Mouse (Mus musculus): ENCODE measurements around the gene Gtpbp3. TPM values are rescaled to one million over a fixed set of nuclear protein-coding genes. Genes with fewer than 3 reads are reported as not detected.
A peak's percentile ranks its signal among the peaks of the same experiment; 100 is the strongest.

The Gtpbp3 gene
- polyA plus RNA-seq, 1 experiment from 2014 or later: 8.3 TPM

DNA sequence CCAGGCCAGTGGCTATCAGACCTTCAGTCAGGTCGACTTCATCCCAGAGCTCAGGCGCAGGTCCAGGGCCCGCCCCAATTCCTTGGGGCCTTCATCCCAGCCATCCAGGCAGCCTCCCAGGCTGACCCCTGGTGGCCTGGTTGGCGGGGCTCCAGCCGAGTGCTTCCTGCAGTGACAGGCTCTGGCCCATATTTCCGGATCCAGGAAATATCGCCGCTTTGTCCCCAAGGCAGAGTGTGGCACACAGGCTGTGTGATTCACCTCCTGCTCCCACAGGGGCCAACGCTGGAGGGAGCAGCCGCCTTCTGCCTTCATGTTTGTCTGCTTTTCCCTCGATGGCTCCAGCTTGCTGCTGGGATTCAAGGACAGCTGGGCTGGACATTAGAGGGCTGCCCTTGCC, 8.6 kb downstream of the Gtpbp3 start:
- H3K27me3 ChIP-seq (ENCODE audit: control insufficient read depth, insufficient read depth, low read length): no peaks in the 10 kb centered on the region
- H3K9ac ChIP-seq (ENCODE audit: low read length): no peak overlapping the region
- H3K9me3 ChIP-seq (ENCODE audit: control insufficient read depth, low read length): no peaks in the 10 kb centered on the region
- DNase-seq (ENCODE audit: low spot score) (peak; percentile 49), ATAC-seq (ENCODE audit: insufficient number of reproducible peaks, low FRiP score, low TSS enrichment, low read depth) (no peak)
- H3K4me3 ChIP-seq (ENCODE audit: low read depth, low read length): no peak overlapping the region
- WGBS: 32% methylated on average over 11 of the region's 11 CpGs
- H3K4me1 ChIP-seq (ENCODE audit: control insufficient read depth, insufficient read depth, low read length): peaks cover 35% of the 10 kb centered on the region
- H3K4me2 ChIP-seq (ENCODE audit: low read depth, severe bottlenecking): no peak overlapping the region
- peaks cover 9% of the 10 kb centered on the region for H3K36me3 ChIP-seq (ENCODE audit: control insufficient read depth, insufficient read depth, low read length)
- no peak overlapping the region for H3K27ac ChIP-seq (replicated peaks; ENCODE audit: low read depth, low read length)

DNA sequence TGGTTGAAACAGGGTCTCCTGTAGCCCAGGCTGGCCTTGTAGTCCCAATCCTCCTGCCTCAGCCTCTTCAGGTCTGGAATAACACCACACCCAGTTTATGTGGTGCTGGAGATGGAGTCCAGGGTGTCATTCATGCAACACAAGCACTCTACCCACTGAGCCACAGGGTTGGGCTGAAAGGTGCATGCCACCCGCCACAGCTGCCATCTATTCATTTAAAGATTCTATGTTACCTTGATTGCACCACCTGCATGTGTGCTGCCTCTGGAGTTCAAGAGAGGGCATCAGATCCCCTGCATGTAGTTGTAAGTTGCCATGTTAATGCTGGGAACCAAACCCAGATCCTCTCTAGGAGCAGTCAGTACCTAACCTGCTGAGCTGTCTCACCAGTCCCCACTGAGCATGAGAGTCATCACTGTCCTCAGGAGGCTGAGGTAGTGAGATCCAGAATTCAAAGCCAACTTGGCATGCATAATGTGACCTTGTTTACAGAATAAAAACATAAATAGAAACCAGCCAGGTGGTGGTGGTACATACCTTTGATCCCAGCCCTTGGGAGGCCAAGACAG, 9.3 kb downstream of the Gtpbp3 start:
- Histone ChIP-seq H3K9me3 (ENCODE audit: control insufficient read depth, low read length) (no peaks in the 10 kb centered on the region), H3K27ac (replicated peaks; ENCODE audit: low read depth, low read length) (no peak overlapping the region), H3K4me1 (ENCODE audit: control insufficient read depth, insufficient read depth, low read length) (peaks cover 35% of the 10 kb centered on the region), H3K36me3 (ENCODE audit: control insufficient read depth, insufficient read depth, low read length) (peaks cover 8% of the 10 kb centered on the region), H3K9ac (ENCODE audit: low read length) (no peak overlapping the region), H3K4me2 (ENCODE audit: low read depth, severe bottlenecking) (no peak overlapping the region), H3K27me3 (ENCODE audit: control insufficient read depth, insufficient read depth, low read length) (no peaks in the 10 kb centered on the region), H3K4me3 (ENCODE audit: low read depth, low read length) (no peak overlapping the region)
- ATAC-seq (ENCODE audit: insufficient number of reproducible peaks, low FRiP score, low TSS enrichment, low read depth) (no peak), DNase-seq (ENCODE audit: low spot score) (no peak)
- 91% methylated on average over 1 of the region's 1 CpGs for WGBS

DNA sequence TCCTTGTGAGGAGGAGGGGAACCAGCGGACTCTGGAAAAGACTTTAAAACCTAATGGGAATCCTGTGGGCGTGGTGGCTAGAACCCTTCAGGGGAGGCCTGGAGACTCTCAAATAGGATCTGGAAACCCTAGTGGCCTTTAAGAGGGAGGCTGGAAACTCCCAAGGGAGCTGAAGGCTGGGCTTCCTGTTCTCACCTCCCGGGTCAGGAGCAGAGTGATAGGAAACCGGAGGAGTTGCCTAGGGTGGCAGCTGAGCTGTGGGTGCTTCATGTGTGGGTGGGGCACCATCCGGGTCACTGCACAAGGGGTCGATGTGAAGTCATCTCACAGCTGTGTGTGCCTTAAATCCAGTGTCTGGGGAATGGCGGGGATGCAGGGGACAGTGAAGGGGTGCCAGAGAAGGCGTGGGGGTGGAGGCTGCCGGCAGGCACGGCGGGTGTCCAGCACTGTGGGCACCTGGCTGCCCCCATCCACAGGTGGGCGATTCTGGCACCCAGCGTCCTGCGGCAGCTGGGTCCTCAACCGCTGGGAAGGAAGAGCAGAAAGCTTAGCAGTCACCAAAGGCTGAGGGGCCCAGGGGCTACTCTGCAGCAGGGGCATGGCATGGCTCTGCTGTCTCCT, 10.1 kb downstream of the Gtpbp3 start:
- Histone ChIP-seq H3K4me2 (ENCODE audit: low read depth, severe bottlenecking) (peak overlapping the region; percentile 10; the same call in 1 of the 2 replicates), H3K4me3 (ENCODE audit: low read depth, low read length) (no peak overlapping the region), H3K36me3 (ENCODE audit: control insufficient read depth, insufficient read depth, low read length) (peaks cover 4% of the 10 kb centered on the region), H3K9ac (ENCODE audit: low read length) (peak overlapping the region; percentile 13; the same call in 1 of the 2 replicates), H3K27me3 (ENCODE audit: control insufficient read depth, insufficient read depth, low read length) (no peaks in the 10 kb centered on the region), H3K27ac (replicated peaks; ENCODE audit: low read depth, low read length) (peak overlapping the region; percentile 62), H3K4me1 (ENCODE audit: control insufficient read depth, insufficient read depth, low read length) (peaks cover 35% of the 10 kb centered on the region), H3K9me3 (ENCODE audit: control insufficient read depth, low read length) (no peaks in the 10 kb centered on the region)
- DNase-seq (ENCODE audit: low spot score) (no peak), ATAC-seq (ENCODE audit: insufficient number of reproducible peaks, low FRiP score, low TSS enrichment, low read depth) (no peak)
- WGBS: 16% methylated on average over 15 of the region's 15 CpGs

DNA sequence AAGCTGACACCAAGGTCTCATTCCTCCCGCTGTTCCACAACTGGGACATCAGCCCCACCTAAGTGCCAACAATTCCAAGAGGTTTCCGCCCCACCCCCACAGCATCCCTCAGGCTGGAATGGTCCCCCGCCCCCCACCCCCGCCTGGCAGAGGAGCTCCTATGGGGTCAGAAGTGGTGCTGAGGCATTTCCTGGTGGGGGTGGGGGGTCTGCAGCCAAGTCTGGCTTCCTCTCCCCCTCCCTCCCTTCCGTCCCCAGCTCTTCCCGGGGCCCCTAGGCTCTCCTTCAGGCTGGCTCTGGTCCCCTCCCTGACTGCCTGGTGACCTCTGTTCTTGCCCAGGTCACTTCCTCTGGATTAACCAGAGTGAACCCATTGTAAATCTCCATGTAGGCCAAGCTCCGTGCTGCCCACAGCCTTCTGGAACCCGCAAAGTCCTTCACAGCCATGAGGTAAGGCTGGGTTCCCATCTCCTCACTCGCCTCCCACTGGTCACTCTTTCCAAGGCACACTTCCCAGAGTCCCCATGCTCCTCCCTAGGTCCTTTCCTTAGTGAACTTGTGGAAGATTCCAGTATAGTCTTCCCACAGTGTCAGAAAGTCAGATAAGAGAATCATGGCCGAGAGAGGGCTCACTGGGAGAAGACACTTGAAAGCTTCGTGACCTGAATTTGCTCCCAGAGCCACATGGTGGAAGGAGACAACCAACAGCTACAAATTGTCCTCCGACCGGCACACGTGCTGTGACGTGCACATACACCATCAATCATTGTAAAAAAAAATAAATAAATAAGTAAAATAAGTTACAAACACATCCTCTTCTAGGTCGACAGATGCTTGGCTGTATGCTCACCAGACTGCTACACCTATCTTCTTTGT, 11.2 kb downstream of the Gtpbp3 start:
- Histone ChIP-seq H3K36me3 (ENCODE audit: control insufficient read depth, insufficient read depth, low read length) (peaks cover 1% of the 10 kb centered on the region), H3K4me1 (ENCODE audit: control insufficient read depth, insufficient read depth, low read length) (peaks cover 35% of the 10 kb centered on the region), H3K4me2 (ENCODE audit: low read depth, severe bottlenecking) (peak overlapping the region; percentile 7; the same call in 1 of the 2 replicates), H3K4me3 (ENCODE audit: low read depth, low read length) (no peak overlapping the region), H3K9ac (ENCODE audit: low read length) (0 out of 2 replicates have a peak overlapping the region, but pooled peaks have one; percentile 12), H3K9me3 (ENCODE audit: control insufficient read depth, low read length) (no peaks in the 10 kb centered on the region), H3K27me3 (ENCODE audit: control insufficient read depth, insufficient read depth, low read length) (no peaks in the 10 kb centered on the region), H3K27ac (replicated peaks; ENCODE audit: low read depth, low read length) (peak overlapping the region; percentile 62)
- peak; percentile 57 for DNase-seq (ENCODE audit: low spot score)
- 25% methylated on average over 14 of the region's 16 CpGs for WGBS
- ATAC-seq (ENCODE audit: insufficient number of reproducible peaks, low FRiP score, low TSS enrichment, low read depth): no peak

DNA sequence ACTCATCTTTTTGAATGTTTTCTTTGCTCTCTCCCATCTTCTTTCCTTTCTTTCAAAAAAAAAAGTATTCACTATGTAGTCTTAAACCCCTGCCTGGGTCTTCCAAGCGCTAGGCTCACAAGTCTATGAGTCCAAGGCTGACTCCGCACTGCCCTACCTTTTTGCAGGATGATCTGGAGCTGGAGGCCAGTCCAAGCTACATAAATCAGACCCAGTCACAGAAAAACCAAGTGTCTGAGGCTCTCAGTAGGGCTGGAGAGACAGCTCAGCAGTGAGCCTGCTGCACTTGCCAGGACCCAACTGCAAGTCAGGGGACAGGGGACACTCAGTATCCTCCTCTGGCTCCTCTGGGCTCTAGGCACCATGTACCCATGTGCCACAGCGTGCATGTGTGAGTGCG, 16.4 kb downstream of the Gtpbp3 start:
- Histone ChIP-seq H3K4me3 (ENCODE audit: low read depth, low read length) (no peak overlapping the region), H3K9me3 (ENCODE audit: control insufficient read depth, low read length) (no peaks in the 10 kb centered on the region), H3K27ac (replicated peaks; ENCODE audit: low read depth, low read length) (no peak overlapping the region), H3K36me3 (ENCODE audit: control insufficient read depth, insufficient read depth, low read length) (no peaks in the 10 kb centered on the region), H3K9ac (ENCODE audit: low read length) (no peak overlapping the region), H3K4me1 (ENCODE audit: control insufficient read depth, insufficient read depth, low read length) (peaks cover 3% of the 10 kb centered on the region; the same call in 1 of the 2 replicates), H3K27me3 (ENCODE audit: control insufficient read depth, insufficient read depth, low read length) (peaks cover 26% of the 10 kb centered on the region), H3K4me2 (ENCODE audit: low read depth, severe bottlenecking) (no peak overlapping the region)
- ATAC-seq (ENCODE audit: insufficient number of reproducible peaks, low FRiP score, low TSS enrichment, low read depth) (no peak), DNase-seq (ENCODE audit: low spot score) (no peak)
- 85% methylated on average over 4 of the region's 4 CpGs for WGBS

DNA sequence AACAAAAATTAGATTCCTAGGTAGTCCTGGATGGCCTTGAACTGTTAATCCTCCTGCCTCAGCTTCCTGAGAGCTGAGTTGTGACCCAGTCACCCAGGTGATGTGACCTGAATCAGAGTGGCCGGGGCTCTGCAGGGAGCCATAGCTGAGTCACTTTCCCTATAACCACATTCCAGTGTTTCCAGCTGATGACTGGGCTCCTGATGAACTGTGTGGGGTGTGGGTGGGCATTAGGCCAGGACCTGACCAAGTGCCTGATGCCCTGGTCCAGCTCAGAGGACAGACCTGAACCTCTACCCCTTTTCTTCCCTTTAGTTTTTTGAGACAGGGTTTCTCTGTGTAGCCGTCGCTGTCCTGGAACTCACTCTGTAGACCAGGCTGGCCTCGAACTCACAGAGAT, 17.4 kb downstream of the Gtpbp3 start:
- Histone ChIP-seq H3K27ac (replicated peaks; ENCODE audit: low read depth, low read length) (no peak overlapping the region), H3K27me3 (ENCODE audit: control insufficient read depth, insufficient read depth, low read length) (peaks cover 27% of the 10 kb centered on the region), H3K4me1 (ENCODE audit: control insufficient read depth, insufficient read depth, low read length) (no peaks in the 10 kb centered on the region), H3K9me3 (ENCODE audit: control insufficient read depth, low read length) (no peaks in the 10 kb centered on the region), H3K4me3 (ENCODE audit: low read depth, low read length) (no peak overlapping the region), H3K9ac (ENCODE audit: low read length) (no peak overlapping the region), H3K36me3 (ENCODE audit: control insufficient read depth, insufficient read depth, low read length) (no peaks in the 10 kb centered on the region), H3K4me2 (ENCODE audit: low read depth, severe bottlenecking) (no peak overlapping the region)
- ATAC-seq (ENCODE audit: insufficient number of reproducible peaks, low FRiP score, low TSS enrichment, low read depth): no peak
- no peak for DNase-seq (ENCODE audit: low spot score)
- WGBS: 94% methylated on average over 4 of the region's 4 CpGs

DNA sequence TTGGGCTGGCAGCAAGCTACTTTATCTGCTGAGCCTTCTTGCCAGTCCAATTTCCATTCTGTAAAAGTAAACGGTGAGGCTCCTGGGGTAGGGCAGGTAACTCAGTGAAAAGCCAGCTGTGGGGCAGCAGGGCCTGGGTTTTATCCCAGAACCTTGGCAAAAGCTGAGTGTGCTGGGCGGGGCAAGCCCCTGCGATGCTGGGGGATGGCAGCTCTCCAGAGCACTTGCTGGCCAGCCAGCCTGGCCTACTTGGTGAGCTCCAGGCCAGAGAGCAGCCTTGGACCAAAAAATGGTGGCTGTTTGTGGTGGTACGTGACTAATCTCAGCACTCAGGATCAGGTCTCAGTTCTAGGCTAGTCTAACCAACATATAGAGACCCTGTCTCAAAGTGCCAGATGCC, 18.1 kb downstream of the Gtpbp3 start:
- DNase-seq (ENCODE audit: low spot score) (no peak), ATAC-seq (ENCODE audit: insufficient number of reproducible peaks, low FRiP score, low TSS enrichment, low read depth) (no peak)
- Histone ChIP-seq H3K4me2 (ENCODE audit: low read depth, severe bottlenecking) (no peak overlapping the region), H3K27ac (replicated peaks; ENCODE audit: low read depth, low read length) (no peak overlapping the region), H3K9ac (ENCODE audit: low read length) (no peak overlapping the region), H3K36me3 (ENCODE audit: control insufficient read depth, insufficient read depth, low read length) (no peaks in the 10 kb centered on the region), H3K4me3 (ENCODE audit: low read depth, low read length) (no peak overlapping the region), H3K9me3 (ENCODE audit: control insufficient read depth, low read length) (no peaks in the 10 kb centered on the region), H3K4me1 (ENCODE audit: control insufficient read depth, insufficient read depth, low read length) (no peaks in the 10 kb centered on the region), H3K27me3 (ENCODE audit: control insufficient read depth, insufficient read depth, low read length) (peaks cover 27% of the 10 kb centered on the region)
- 87% methylated on average over 4 of the region's 4 CpGs for WGBS

DNA sequence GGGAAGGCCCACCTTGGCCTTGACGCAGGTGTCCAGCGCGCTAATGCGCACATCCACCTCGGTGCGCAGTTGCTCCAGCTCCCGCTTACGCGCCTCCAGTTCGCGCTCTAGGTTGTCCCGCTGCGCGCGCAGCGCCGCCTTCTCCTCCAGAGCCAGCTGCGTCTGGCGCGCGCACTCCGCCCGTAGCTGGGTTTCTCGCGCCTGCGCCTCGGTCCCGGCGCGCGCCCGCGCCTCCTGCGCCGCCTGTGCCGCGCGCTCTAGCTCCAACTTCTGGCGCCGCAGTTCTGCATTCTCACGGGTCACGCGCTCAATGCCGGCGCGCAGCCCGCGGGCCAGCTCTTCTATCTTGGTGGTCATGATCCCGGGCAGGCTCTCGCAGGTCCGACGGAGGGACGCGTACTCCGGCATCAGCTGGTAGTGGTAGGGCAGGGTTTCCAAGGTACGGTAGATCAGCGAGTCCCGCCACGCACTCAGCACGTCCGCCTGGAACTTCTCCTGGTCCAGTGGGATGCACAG, 19.7 kb downstream of the Gtpbp3 start:
- peak; percentile 65 for ATAC-seq (ENCODE audit: insufficient number of reproducible peaks, low FRiP score, low TSS enrichment, low read depth)
- H3K4me3 ChIP-seq (ENCODE audit: low read depth, low read length): peak overlapping the region; percentile 43
- WGBS: under 1% methylated on average over 61 of the region's 61 CpGs
- H3K9me3 ChIP-seq (ENCODE audit: control insufficient read depth, low read length): no peaks in the 10 kb centered on the region
- peak overlapping the region; percentile 77 for H3K4me2 ChIP-seq (ENCODE audit: low read depth, severe bottlenecking)
- no peak overlapping the region for H3K27ac ChIP-seq (replicated peaks; ENCODE audit: low read depth, low read length)
- H3K4me1 ChIP-seq (ENCODE audit: control insufficient read depth, insufficient read depth, low read length): no peaks in the 10 kb centered on the region
- peak; percentile 88 for DNase-seq (ENCODE audit: low spot score)
- H3K9ac ChIP-seq (ENCODE audit: low read length): peak overlapping the region; percentile 47
- H3K27me3 ChIP-seq (ENCODE audit: control insufficient read depth, insufficient read depth, low read length): peaks cover 27% of the 10 kb centered on the region
- no peaks in the 10 kb centered on the region for H3K36me3 ChIP-seq (ENCODE audit: control insufficient read depth, insufficient read depth, low read length)
